Mouse (Mus musculus) heart, postnatal 14 days (tissue): ENCODE data around the gene Gbgt1. TPM values are rescaled to one million over a fixed set of nuclear protein-coding genes. Genes with fewer than 3 reads are reported as not detected.
A peak's percentile ranks its signal among the peaks of the same experiment; 100 is the strongest.
"Not testable (repeated sequence)": the region's sequence is repeated elsewhere in the genome, so short reads cannot be mapped to it uniquely, and the experiment has no call there.

Experiments used
- DNase-seq, 2 experiments: peaks; one replicate each; pipeline ENCODE4 v3.0.0; 2021 to 2022
- intact Hi-C: fragments of 180-260 bp; cut with DNase I; formaldehyde crosslinking; loops from one replicate; pipeline ENCODE4 v1.15.1; 2025
- long read RNA-seq, 2 experiments: library from polyadenylated mRNA; stranded (forward); transcript quantifications; one replicate each; pipeline ENCODE4 v2.0.0; 2021
- total RNA-seq, 2 experiments: library from RNA; stranded (reverse); gene quantifications; 2 replicates each; pipeline ENCODE4 v1.2.3; 2021

The Gbgt1 gene
- total RNA-seq = 1 to 10 TPM; 2.6 to 3.7 TPM
- long read RNA-seq, experiment 1, partial matches to known transcripts = 1 of 1 reads
- long read RNA-seq, experiment 1, other reads (novel, unspliced or antisense) = 0 of 1 reads
- long read RNA-seq, experiment 2 = 0 reads

DNA sequence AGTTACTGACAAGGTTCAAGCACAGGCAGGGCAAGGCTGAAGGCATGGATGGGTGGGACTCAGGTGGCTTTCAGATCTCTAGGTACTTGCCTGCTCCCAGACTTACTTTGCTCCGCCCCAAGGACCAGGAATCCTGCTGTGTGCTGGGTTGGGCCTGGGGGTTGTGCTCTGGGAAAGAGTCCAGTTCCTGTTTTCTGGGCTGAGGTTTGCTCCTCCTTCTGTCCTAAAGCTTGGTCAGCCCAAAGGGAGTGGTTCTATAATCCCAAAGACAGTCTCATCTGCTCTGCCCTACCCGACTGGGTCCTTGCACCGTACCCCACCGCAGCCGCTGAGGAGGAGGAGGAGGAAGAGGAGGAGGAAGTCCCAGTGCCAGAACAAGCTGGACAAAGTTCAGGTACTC is at the start of gene Gbgt1:
Gene Gbgt1, plus strand, starts transcription at position 221 of the 400 bp plus-strand sequence.
- peak in 1 of 2 experiments; percentile 13 for DNase-seq
- intact Hi-C loops = no loop called here

DNA sequence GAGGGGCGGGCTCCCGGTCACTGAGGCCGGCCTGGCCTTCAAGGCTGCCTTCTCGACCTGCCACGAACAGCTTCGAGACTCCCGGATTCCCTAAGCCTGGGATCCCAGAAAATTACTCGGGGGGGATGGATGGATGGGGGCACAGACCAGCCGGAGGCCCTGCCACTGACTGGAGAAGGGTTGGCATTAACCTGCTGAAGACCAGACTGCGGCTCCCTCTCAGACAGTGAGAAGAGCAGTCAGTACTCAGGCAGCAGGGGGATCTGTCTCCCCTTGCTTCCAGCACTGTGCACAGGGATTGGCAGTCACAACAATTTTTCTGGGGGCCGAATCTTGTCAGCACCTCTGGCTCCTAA is 49.4 kb upstream of the Gbgt1 start:
- intact Hi-C loops = no loop called here
- DNase-seq = no peak

DNA sequence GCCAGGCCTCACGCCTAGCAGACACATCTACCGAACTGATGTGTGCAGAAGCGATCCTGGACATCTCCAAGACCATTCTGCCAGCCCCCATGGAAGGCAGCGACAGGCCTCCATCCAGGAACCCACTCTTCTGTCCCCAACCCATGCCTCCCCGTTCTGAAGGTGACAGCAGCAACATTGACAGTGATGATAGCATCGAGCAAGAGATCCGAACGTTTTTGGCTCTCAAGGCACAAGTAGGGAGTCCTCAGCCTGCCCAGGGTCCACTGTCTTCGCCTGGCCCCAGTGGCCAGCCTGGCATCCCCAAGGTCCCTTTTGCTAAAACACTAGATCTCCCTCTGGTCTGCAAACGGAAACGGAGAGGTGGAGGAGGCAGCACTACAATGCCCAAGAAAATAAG is 45.0 kb upstream of the Gbgt1 start:
- intact Hi-C loops = no loop called here
- DNase-seq = no peak

DNA sequence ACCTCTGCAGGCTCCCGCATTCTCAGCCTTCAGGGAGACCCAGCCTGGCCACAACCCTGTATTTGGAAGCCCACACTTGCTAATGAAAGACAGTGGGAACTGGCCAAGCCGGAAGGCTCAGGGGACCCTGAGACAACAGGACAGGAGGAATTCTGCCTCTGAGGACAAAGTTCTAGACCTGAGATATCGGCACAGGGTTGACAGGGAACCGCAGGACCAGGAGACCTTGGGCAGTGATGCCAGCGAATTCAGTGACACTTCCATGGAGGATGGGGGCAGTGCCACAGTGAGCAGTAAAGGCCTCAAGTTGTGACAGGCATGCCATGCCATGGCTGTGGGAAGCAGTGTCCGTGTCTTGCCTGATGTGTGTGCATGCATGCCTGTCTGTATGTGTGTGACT is 43.2 kb upstream of the Gbgt1 start:
- no peak for DNase-seq

DNA sequence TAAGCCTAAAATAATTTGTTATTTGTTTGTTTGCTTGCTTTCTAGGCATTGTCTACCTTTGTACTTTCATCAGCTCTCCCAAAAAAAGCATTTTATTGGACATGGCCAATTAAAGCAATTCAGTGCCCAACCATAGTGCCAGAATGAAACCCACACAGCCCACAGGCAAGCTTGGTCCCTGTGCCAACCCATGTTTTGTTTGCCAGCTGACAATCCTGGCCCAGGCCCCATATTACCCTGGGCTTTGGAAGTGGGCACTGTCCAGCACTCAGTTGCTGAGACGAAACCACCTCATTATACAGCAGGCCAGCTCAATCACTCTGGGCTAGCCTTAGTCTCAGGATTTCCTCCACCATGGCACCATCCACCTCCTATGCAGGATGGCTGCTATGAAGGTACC is 40.1 kb upstream of the Gbgt1 start:
- DNase-seq = no peak
- intact Hi-C loops = no loop called here

More for the DNA sequence above, 43.2 kb upstream of the Gbgt1 start:
- intact Hi-C loops = no loop called here

DNA sequence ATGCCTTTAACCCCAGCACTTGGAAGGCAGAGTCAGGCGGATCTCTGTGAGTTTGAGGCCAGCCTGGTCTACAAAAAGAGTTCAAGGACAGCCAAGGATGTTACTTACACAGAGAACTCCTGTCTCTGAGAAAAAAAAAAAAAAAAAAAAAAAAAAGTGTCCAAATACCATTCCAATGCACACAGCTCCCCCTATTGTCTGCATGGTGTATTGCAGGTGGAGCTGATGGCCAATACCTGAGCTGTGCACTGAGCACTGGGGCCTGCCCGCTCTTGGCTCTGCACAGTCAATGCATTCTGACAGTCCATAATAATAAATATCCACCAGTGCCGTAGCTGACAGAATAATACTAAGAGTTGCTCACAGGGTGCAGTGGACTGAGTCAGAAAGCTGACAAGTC is 32.8 kb upstream of the Gbgt1 start:
- peak; percentile 30 to 64 for DNase-seq
- intact Hi-C loops = no loop called here

DNA sequence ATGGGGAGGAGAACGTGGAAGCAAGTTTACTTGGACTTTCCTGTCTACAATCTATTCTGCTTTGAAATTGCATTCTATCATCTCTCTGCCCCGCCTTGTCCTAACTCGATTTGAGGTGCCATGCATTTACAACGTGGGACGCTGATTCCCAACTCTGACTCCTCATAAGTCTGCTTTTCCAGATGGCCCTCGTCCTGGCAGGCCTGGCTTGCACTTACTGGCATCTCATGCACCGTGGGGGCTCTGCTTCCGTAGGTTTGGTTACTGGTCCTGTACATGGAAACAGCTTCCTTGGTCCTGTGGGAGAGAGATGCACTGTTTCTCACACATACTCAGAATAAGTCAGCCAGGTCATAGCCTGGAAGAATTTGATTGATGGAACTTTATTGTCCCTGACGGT is 31.8 kb upstream of the Gbgt1 start:
- no peak for DNase-seq
- intact Hi-C loops = no loop called here

DNA sequence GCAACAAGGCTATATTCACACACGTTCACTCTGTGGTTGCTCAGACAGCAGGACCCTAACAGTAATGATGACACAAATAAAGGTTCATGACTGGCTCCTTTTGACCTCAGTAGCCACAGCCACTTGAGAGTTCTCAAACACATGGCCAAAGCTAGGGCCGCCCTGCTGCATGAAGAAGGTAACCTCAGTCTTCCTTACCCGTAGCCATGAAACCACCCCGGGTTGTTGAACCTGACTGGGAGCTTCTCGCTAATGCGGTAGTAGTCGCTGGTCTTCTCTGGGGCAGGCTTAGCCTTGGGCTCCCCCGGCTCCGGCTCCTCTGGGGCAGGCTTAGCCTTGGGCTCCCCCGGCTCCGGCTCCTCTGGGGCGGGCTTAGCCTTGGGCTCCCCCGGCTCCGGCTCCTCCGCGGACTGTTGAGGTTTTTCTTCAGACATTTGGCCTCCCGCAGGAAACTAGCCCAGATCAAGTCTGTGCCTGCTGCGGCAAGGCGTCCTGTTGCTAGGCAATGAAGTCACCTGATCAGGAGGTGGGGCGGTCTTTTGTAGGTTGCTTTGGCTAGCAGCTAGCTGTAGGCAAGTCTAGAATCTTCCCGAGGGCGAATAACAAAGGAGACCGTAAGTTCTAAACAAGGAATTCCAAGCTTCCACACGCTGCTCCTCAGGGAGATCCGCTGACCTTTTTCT is 30.7 kb upstream of the Gbgt1 start, which contains the start of gene 1700007K13Rik:
Gene 1700007K13Rik, minus strand, starts transcription at position 497 of the 683 bp plus-strand sequence.
- intact Hi-C loops = no loop called here
- peak; percentile 36 to 61 for DNase-seq

DNA sequence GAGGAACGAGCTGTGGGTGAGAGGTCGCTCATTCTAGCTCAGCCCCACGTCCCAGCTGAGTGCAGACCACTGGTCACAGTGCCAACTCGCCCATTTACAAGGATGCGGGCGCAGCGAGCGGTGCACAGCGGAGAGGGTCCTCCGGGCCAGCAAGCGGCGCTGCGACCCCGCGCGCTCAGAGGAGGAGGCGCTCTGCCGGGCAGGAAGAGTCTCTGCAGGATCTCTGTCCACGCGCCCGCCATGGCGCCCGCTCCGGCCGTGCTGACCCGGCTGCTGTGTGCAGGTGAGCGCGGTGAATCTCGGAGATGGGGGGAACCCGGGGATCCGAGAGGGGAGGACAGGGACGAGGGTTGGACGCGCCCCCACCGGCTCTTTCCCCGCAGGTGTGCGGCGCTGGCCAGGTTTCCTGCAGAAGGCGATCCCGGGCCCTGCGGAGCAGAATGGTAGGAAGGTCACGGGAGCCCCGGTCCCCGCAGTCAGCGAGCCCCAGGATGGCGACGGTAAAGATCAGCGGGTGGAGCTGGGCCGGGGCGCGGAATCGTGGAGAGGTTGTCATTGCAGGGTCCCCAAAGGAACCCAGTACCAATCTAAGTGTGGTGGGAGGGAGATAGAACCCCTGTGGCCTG is 28.7 kb upstream of the Gbgt1 start, which contains the start of gene Mrps2:
Gene Mrps2, plus strand, starts transcription at position 207 of the 626 bp plus-strand sequence.
- peak; percentile 88 to 92 for DNase-seq
- intact Hi-C loops = no loop called here

DNA sequence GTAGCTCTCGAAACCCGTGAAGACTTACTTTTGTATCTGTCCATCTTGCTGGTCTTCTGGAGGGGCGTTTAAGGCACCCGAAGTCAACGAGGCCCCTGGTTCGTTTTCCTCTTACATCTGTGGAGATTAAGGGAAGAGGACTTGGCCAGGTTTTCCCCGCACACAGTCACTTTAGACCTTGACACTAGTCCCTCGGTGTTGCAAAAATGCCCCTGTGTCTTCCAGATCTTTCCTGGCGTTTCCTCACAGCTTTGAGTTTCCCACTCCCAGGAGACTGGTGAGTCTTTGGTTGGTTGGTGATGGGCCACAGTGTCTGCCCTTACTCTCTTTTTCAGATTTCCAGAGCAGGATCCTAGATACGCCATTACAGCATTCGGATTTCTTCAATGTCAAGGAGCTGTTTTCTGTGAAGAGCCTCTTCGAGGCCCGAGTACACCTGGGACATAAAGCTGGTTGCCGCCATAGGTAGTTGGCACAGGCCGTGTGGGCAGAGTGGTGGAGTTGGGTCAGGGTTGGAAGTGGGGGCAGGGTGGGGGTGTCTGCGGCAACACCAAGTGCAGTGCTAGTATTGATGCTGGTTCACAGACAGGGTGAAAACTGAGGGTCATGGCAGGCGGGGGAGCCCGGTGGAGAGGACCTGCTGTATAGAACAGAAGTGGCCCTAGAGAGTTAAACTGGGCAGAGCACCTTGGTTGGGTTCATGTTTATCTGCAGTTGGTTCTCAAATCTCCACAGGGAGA is 28.0 kb upstream of the Gbgt1 start:
- intact Hi-C loops = no loop called here
- no peak for DNase-seq

DNA sequence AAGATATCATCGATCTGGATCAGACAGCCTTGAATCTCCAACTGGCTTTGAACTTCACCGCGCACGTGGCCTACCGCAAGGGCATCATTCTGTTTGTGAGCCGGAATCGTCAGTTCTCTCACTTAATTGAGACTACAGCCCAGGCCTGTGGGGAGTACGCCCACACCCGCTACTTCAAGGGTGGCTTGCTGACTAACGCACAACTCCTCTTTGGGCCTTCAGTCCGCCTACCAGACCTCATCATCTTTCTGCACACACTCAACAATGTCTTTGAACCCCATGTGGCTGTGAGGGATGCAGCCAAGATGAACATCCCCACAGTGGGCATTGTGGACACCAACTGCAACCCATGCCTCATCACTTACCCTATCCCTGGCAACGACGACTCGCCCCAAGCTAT is 27.2 kb upstream of the Gbgt1 start:
- no peak for DNase-seq
- intact Hi-C loops = no loop called here

DNA sequence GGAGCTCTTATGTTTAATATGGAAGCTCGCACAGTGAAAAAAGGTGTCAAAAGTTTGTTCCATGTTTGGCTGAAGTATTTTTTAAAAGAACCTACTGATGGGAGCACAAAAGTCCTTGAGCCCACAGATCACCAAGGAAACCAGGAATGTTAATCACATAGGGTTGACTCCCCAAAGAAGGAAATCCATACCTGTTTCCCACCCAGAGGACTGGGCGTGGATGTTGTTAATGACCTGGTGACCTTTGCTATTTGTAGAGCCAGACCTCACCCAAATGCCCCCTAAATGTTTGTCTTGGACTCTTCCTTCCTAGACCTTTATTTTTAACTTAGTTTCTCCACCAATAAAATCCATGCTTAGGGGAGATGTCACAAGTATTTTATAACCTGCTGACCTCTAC is 26.1 kb upstream of the Gbgt1 start:
- no peak for DNase-seq
- intact Hi-C loops = no loop called here

DNA sequence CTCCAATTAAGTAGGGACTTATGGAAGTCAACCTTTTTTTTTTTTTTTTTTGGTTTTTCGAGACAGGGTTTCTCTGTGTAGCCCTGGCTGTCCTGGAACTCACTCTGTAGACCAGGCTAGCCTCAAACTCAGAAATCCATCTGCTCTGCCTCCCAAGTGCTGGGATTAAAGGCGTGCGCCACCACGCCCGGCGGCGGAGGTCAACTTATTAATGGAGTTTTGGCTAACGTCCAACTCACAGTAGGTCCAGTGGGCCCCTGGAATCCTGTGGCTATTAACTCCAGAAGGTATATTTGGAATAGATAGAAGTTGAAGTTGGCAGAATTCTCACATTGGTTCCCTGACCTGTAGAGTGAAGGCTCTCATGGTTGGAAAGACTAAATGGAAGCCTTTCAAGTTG is 24.7 kb upstream of the Gbgt1 start:
- DNase-seq, intact Hi-C loops: not testable (repeated sequence)

DNA sequence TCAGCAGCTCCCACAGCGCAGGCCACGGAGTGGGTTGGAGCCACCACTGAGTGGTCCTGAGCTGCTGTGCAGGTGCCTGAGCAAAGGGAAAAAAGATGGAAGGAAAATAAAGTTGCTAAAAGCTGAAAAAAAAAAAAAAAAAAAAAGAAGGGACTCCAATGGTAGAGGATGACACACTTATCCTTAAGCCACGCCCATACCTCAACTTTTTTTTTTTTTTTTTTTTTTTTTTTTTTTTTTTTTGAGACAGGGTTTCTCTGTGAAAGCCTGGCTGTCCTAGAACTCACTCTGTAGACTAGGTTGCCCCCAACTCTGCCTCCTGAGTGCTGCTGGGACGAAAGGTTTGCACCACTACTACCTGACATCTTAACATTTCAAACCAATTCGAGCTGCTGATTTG is 18.7 kb upstream of the Gbgt1 start:
- intact Hi-C loops, DNase-seq: not testable (repeated sequence)

DNA sequence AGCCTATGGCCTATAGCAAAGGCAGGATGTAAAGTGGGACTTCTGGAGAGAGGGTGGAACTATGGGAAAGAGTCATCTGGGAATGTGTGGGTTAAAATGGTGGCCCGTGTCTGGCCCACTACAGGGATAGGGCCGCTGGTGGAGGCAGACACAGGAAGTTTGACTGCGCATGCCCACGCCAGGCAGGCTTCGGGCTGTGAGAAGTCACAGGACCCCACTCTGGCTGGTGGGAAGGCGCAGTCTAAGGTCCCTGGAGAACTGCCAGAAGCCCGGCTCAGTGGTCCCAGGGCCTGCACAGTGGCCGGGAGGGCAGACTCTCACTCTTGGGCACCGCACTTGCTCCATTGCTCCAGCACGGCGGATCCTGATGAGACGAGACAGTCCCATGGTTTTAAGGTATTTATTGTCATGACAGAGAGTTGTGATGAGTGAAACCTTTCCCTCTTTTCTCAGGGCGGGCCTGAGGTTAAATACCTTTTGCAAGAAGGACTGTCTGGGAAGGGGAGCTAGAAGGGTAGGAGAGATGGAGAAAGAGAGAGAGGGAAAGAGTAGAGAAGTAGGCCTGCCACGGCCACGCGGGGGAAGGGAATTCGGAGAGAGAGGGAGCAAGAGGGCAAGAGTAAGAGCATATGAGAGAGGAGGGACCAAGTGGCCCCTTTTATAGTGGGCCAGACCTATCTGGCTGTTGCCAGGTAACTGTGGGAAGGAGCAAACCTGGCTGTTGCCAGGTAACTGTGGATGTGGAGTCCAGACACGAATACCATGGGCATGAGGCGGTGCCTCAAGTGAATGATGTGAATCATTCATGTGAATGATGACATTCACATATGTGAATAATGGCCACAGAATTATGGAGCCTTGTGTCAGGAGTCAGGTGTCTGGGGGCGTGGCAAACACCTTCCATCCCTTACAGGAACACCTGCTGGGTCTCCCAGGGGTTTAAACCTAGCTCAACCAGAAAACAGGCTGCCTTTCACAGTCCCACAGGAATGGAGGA is 17.2 kb upstream of the Gbgt1 start:
- DNase-seq = no peak
- intact Hi-C loops = no loop called here

DNA sequence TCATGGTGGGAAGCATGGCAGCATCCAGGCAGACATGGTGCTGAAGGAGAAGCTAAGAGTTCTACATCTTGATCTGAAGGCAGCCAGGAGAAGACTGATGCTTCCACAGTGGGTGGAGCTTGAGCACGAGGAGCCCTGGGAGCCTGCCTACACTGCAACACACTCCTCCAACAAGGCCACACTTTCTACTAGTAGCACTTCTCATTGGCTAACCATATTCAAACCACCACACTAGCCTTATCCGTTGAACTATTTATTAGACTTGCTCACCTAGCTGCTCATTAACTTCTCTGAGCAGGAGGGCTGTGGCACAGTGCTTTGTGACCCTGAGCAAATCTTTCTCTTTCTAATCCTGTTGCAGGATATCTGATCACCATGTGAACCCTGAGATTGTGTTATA is 12.8 kb upstream of the Gbgt1 start:
- DNase-seq = no peak
- intact Hi-C loops = no loop called here

DNA sequence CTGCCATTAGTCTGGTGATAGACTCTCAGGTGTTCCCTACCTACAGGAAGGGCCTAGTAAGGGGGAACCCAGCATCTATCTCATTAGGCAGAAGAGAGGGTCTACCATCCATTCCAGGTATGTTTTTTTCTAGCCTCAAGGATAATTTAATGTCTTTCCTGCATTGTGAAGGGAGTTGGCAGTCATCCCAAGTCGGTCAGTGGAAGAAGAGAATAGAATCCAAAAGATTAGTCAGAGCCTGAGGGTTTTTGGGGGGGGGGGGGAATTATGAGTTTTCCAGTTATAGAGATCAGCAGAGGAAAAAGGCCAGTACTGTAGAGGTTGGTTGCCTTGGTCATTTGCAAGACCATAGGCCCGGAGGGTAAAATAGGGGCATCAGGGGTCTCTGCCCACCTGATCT is 2.2 kb upstream of the Gbgt1 start:
- DNase-seq = no peak
- intact Hi-C loops = no loop called here

DNA sequence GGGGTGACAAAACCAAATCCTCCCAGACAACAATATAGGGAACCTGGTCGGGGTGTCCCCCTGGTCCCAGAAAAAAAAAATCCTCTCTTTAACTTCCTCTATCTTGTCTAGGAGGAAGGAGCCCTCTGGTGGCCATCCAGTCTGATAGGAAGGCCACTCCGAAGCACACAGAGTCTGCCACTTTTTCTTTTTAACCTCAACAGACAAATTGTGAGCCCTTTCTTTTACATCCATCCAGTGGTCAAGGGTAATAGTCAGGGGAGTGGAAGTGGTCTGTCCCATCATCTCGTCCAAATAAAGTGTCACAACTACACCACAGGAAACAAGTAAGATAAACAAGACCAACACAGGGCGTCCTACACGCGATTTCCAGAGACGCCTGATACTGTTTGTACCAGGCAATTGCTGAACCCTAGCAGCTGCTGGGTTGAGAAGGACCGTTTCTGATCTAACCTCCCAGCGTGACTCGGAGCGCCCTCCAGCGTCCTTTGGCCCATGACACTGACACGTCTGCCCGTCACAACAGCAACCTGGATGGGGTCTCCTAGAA is 1.4 kb upstream of the Gbgt1 start:
- peak; percentile 30 to 42 for DNase-seq
- intact Hi-C loops = no loop called here

DNA sequence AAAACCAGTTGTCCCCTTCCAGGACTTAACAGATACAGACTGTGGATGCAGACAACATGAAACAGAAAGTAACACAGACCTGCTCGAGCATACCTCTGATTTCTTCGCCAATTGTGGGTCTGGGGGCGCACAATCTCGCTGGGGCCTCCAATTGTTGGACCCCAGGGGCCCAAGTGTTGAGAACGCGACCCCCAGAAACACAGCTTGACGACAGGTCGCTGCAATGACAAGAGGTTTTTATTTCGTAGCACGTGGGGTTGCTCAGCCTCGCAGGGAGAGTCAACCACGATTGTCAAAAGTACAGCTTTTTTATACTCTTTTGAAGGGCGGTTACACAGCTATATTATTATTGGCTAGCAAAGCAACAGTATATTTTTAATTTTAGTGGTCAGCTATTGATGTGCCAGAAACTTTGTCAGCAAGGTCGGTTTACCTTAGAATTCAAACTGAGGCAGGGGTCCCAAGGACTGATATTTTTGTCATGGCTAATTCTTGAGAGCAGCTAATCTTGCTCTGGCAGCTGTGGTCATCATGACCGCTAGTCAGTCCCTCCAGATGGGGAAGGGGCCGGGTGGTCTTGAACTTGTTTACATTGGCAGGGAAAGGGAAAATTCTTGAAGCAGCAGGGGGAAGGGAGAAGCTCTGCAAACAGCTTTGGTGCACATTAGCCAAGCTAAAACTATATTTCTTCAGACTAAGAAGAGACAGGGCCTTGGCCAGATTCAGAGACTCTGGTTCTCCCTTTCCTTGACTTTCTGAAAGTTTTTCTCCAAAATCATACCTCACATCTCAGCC is 693 bp upstream of the Gbgt1 start:
- intact Hi-C loops = no loop called here
- DNase-seq = no peak
